Mouse (Mus musculus): Measurements from ENCODE around the gene Iqcb1.

DNA sequence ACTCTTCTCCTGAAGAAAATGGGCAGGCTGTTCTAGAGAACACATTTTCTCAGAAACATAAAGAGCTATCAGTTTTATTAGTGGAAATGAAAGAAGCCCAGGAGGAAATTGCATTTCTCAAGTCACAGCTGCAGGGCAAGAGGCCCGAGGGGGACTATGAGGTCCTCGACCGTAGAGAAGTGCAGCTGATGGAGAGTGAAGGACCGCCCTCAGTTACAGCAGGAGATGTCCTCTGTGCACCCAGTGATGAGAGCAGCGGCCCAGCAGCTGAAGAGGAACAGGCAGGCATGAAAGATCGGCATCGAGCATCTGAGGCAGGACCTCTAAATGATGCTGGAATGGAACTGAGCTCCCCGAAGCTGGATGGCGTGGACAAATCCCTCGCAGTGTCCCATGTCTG, 83.7 kb downstream of the Iqcb1 start:
- no peak for TF ChIP-seq CTCF (IDR thresholded peaks at IDR 0.05; ENCODE audit: insufficient read depth, low read depth, low read length)
- no peak for TF ChIP-seq POLR2A (IDR thresholded peaks at IDR 0.05; ENCODE audit: insufficient read depth, low read depth, low read length)
